Mouse (Mus musculus) bone marrow macrophage, adult 2 months (primary cell): Measurements from ENCODE around the gene Mex3a.
A peak's percentile ranks its signal among the peaks of the same experiment; 100 is the strongest.

Source experiments
- CTCF ChIP-seq: IDR thresholded peaks from 2 replicates; pipeline ENCODE4 v1.5.1; 2012; ENCODE audit warnings: low read depth, mild to moderate bottlenecking, low read length, moderate library complexity
- POLR2A ChIP-seq: IDR thresholded peaks from 2 replicates; pipeline ENCODE4 v1.6.1; 2012; ENCODE audit warnings: mild to moderate bottlenecking, low read depth, low read length, borderline replicate concordance

- TF ChIP-seq POLR2A (0 out of 2 replicates have a peak, but pooled peaks have one; percentile 31), CTCF (no peak)
Observed at GRCm38 (mm10) chr3:88531348-88532298, 572 bp upstream of the Mex3a start.
